Mouse (Mus musculus) G1E (cell line): ENCODE measurements around the gene Stoml1.

Source experiments
- CTCF ChIP-seq: IDR thresholded peaks from 2 replicates; pipeline ENCODE4 v1.5.1; 2012; ENCODE audit warnings: low read depth, low read length, inconsistent platforms, mixed read lengths
- GATA1 ChIP-seq: IDR thresholded peaks from 2 replicates; pipeline ENCODE4 v1.6.1; 2012; ENCODE audit warnings: borderline replicate concordance, low read length, inconsistent platforms, mixed read lengths
- POLR2AphosphoS5 ChIP-seq: IDR thresholded peaks from 2 replicates; pipeline ENCODE4 v1.6.1; 2012; ENCODE audit warnings: low read depth, low read length, inconsistent platforms; ENCODE audit not compliant: insufficient replicate concordance
- TAL1 ChIP-seq: conservative IDR thresholded peaks from 2 replicates; pipeline ENCODE4 v1.6.1; 2012; ENCODE audit warnings: low read depth, low read length, inconsistent platforms, mixed read lengths

GRCm38 (mm10) chr9:58250322-58250721, 2.6 kb upstream of the Stoml1 start:
- TF ChIP-seq CTCF: no peak
- TF ChIP-seq POLR2AphosphoS5: no peak
- no peak for TF ChIP-seq GATA1
- no peak for TF ChIP-seq TAL1
